Mouse (Mus musculus): Measurements from ENCODE around the gene March8.

The March8 gene

GRCm38 (mm10) chr6:116411716-116412115 is 73.9 kb downstream of the March8 start:
- DNase-seq = no peak

- DNase-seq = no peak
Measured at GRCm38 (mm10) chr6:116412546-116413325, 74.9 kb downstream of the March8 start.

- peak; percentile 14 to 29 for DNase-seq
Measured at GRCm38 (mm10) chr6:116415126-116415676, 77.4 kb downstream of the March8 start.

- DNase-seq = no peak
Measured at GRCm38 (mm10) chr6:116416000-116416552, 78.3 kb downstream of the March8 start.

DNA sequence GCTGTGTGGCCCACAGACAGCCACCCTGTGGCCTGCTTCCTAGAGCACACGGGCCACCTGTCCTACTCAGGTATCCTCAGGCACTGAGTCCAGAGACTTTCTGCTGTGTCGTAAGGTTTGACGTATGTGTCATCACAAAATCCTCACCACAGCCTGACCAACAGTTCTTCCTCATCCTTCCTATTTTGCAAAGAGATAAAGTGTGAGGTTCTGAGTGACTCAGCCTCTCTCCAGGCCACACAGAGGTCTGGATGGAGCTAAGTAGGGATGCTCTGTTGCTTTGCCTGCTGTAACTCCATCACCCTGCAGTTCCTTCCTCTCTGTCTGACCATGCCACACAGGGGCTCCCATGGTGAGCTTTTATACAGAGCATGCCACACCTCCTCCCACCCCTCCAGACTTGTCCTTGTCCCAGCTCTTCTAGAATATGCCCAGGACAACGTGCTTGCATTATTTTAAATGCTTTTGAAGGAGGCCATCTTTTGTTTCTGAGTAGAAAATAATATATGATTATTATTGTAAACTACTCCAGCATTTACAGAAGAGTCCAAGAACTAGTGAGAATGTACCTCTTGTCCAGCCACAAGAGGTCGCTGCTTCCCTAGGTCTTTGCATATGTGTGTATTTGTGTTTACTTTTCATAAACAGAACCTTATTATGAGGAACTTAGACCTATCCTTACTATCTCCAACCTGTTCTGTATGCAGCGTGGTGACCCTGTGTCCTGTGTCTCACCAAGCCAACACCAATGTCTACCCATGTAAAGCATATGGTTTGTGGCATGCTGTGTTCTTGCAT is 79.9 kb downstream of the March8 start:
- no peak for DNase-seq

DNA sequence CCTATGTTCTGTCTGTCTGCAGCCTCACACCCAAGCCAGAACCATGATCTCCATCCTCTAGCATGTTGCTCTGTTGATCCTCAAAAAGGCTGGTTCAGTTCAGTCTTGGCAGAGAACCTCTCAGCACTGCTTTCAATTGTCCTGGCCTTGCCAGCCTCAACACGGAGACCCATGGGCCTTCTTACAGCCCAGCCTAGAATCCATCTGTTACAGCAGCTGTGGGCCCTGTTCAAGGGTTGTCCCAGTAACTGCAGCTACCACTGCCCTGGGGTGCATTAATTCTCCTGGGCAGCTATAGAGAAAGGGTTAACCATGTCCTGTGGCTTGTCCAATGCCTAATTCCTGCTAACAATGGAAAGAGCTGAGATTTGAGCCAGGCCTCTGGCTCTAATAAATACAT is 80.7 kb downstream of the March8 start:
- no peak for DNase-seq

- no peak for DNase-seq
Measured at GRCm38 (mm10) chr6:116419699-116420098, 81.9 kb downstream of the March8 start.

DNA sequence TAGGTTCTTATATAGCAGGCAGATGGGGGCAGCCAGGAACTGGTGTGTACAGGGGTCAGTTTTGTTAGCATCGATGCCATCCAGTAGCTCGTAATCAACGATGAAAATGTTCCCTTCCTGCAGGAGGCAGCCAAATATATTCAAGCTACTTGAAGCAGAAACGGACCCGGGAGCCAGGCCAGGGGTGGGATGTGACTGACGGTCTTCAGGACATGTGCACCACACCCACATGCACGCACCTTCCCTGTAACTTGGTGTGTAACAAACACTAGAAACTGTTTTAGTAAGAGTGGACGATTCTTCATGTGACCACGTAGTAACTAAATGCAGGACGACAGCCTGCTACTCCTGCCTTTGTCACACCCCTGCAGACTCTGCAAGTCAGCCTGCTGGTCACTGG is 82.4 kb downstream of the March8 start:
- DNase-seq = no peak

- no peak for DNase-seq
Measured at GRCm38 (mm10) chr6:116422991-116423390, 85.2 kb downstream of the March8 start.

DNA sequence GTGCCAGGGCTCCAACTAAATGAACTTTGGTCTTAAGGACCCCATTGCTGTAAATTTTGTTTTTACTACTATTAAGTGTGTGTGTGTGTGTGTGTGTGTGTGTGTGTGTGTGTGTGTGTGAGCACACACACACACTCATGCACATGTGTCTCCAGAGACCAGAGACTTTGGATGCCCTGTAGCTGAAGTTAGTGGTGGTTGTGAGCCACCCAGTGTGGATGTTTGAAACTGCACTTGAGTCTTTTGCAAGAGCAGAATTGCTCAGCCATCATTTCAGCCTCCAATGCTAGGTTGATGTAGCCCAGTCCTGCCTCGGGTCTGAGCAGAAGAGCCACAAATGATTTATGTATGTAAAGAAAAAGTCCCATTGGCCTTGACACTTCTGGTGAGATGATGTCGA is 85.8 kb downstream of the March8 start:
- peak; percentile 29 to 58 for DNase-seq

GRCm38 (mm10) chr6:116427552-116427951 is 89.7 kb downstream of the March8 start:
- no peak for DNase-seq

DNA sequence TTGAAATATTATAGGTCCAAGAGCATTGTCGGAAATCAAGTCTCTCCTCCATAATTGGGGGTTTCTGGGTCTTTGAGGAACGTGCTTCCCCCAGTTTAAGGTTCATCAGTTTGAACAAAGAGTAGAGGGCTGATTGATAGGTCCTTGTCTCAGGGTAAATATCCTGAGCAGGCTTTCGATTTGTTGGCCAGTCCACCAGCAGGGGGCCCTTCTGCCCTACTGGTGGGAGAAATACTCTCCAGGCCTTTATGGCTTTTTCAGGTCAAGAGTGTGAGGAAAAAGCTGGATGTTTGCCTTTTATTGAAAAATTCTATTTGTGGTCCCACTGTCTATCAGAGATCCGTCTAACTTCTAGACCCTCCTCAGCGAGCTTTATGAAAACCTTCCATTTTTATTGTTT is 90.5 kb downstream of the March8 start:
- no peak for DNase-seq

DNA sequence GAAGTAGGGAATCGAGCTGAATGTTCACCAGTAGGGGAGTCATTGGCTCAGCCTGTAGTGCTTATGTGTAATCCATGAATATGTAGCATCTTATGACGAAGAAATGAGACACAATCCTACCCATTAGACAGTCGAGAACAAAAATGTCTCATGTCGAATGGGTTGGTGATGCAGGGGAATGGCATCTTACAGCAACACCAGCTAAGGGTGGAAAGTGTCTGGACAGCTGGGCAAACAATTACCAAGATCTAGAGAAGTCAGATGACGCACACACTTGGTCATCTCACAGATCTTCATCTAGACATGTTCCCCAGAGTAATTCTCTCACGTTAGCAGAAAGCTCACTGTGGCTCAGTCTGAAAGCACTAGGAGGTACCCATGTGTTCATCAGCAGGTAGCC is 101.0 kb downstream of the March8 start:
- DNase-seq = no peak

- no peak for DNase-seq
Measured at GRCm38 (mm10) chr6:116439531-116439930, 101.7 kb downstream of the March8 start.

GRCm38 (mm10) chr6:116440447-116440846 is 102.6 kb downstream of the March8 start:
- no peak for DNase-seq

DNA sequence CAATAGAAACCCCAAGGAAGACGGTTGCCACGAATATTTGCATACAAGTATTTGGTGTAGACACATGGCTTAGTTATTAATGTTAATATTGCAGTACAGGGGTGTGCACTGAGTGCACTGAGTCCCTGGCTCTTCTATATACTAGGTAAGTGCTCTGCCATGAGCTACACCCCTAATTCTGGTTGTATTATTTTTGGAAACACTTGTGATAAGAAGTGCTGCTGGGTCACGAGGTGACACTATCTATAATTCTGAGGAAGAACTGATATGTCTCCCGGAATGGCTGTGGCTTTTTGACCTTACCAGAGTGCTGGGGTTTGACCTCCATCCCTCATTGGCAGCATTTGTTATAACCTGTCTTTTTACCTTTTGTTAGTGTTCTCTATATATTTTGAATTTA is 103.0 kb downstream of the March8 start:
- no peak for DNase-seq

DNA sequence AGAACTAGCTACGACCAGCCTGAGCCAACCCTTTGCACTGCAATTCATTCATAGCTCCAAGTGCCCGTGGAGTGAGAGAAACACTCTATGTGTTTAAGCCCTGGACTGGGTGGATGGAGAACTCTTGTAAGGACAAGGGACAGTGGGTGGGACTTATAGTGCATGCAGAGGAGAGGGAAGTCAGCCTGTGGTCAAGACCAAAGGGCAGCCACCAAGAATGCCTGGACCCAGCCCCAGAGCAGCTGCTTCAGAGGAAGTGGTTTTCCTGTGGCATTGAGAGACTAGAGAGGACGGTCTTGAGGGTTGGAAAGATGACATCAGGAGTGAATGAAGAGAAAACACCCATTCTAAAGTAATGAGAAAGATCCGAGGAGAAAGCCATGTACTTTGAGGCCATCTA is 118.0 kb downstream of the March8 start:
- peak; percentile 33 to 37 for DNase-seq

- peak in 1 of 2 experiments; percentile 5 for DNase-seq
Measured at GRCm38 (mm10) chr6:116456482-116456881, 118.7 kb downstream of the March8 start.

DNA sequence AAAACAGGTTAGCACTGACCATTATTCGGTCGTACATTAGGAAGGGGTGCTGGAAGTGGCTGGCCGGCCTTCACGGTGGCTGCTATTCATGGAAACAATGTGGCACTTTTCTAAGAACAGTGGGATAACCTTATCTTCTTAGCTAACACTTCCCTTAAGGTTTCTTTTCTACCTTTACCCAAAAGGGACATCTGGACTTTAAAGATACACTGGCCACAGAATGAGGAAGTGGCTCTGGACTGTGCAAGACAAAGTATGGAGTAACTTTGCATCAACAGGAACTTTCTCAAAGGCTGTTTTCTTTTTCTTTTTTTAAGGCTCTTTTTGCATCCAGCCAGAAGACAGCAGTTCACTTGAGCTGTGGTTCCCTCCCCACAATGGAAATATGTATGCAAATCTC is 120.9 kb downstream of the March8 start:
- no peak for DNase-seq
